Mouse (Mus musculus) c-Kit-positive CD71-positive TER-119-positive erythroid progenitor cells, embryonic 14.5 days (primary cell): ENCODE data around the gene Vamp2.

Experiments used
- DNase-seq: peaks from one replicate; pipeline ENCODE4 v3.0.0-alpha.2; 2013; ENCODE audit warnings: low spot score

Vamp2 gene

GRCm38 (mm10) chr11:69088103-69088855 lies at the start of gene Vamp2:
Gene Vamp2 (plus strand): TSS chr11:69088490.
- no peak for DNase-seq

DNA sequence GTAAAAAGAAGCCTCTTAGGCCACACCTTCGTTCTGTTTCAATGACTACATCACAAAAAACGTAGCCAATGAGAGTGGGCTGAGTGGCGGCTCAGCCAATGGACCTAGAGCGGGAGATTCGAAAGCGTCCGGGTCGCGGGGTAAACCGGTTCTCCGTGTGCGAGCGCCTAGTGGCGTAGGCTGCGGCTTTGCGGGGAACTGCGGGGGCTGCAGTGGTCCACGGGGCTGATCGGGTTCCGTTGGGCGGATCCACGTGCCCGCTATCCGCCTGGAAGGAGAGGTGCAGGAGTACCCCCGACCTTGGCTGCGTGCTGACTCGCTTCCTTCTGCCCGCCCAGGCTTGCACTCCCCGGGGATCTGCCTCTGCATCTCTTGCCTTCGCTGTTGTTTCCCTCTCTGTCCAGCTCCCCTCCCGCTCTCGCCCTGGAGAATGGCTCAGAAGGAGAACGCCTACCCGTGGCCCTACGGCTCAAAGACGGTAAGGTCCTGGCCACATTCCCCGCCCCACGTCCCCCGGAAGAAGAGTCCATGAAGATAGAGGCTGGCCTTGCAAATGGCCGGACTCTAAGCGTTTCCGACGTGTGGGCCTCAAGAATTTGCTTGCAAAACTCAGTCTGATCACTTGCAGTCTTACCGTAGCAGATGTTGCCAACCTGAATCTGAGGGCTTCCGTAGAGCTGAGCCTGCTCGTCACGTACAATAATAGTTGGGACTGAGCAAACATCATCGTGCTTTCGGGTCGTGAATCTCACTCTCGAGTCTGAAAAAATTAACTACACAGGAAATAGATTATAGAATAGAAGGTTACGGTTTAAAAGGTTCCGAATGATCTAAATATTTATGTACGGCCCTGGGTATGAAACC lies 42.5 kb upstream of the Vamp2 start, which contains the start of gene Aurkb:
TSS of gene Aurkb (plus strand) at position 117 of the 864 bp plus-strand sequence.
- DNase-seq, result peak; percentile 94

DNA sequence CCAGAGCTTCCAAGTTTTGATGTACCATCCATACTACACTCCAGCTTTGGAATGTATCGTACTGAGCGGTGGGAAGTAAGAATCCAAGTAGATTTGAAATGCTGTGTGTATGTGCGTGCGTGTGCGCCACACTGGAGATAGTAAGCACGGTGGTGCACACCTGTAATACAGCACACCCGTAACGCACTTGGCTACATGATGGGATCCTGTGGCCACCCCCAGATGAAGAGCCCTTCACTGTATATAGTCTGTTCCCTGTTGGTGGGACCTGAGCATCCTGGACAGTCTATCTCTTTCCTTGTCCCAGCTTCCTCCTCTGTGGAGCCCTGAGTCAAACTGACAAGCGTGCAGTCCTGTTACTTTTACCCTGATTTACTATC lies 41.9 kb upstream of the Vamp2 start:
- DNase-seq, result no peak

GRCm38 (mm10) chr11:69047592-69047991 lies 40.7 kb upstream of the Vamp2 start:
- no peak for DNase-seq

DNA sequence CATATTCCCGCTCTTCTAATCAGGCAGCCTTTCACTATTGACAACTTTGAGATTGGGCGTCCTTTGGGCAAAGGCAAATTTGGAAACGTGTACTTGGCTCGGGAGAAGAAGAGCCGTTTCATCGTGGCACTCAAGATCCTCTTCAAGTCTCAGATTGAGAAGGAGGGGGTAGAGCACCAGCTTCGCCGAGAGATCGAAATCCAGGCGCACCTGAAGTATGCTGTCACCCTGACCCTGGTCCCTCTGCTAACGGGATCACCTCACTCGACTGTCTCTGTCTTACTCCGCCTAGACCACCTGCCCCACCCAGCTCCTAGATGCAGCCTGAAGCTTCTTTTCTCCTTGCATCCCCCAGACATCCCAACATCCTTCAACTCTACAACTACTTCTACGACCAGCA lies 40.1 kb upstream of the Vamp2 start:
- no peak for DNase-seq

- no peak for DNase-seq
Measured at GRCm38 (mm10) chr11:69050748-69051147, 37.5 kb upstream of the Vamp2 start.

GRCm38 (mm10) chr11:69051771-69052170 lies 36.5 kb upstream of the Vamp2 start:
- no peak for DNase-seq

- DNase-seq, result no peak
Measured at GRCm38 (mm10) chr11:69052824-69053421, 35.4 kb upstream of the Vamp2 start.

DNA sequence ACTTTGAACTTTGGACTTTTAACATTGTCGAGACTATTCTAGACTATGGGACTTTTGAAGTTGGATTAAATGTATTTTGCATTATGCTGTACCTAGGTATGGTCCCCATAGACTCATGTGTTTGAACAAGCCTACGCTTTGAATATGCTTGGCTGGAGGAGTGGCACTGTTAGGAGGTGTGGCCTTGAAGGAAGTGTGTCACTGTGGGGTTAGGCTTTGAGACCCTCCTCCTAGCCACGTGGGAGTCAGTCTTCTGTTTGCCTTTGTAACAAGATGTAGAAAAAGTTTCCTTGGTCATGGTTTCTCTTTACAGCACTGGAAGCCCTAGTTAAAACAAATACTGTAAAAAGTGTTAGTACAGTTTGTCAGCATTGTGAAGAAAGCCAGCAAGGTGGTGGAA lies 34.4 kb upstream of the Vamp2 start:
- no peak for DNase-seq

GRCm38 (mm10) chr11:69058265-69058664 lies 30.0 kb upstream of the Vamp2 start:
- no peak for DNase-seq

GRCm38 (mm10) chr11:69058729-69059356 lies 29.4 kb upstream of the Vamp2 start:
- no peak for DNase-seq

GRCm38 (mm10) chr11:69059357-69059974 lies 28.8 kb upstream of the Vamp2 start, which contains the start of gene Borcs6:
Gene Borcs6 (plus strand): TSS chr11:69059717.
- peak; percentile 94 for DNase-seq

DNA sequence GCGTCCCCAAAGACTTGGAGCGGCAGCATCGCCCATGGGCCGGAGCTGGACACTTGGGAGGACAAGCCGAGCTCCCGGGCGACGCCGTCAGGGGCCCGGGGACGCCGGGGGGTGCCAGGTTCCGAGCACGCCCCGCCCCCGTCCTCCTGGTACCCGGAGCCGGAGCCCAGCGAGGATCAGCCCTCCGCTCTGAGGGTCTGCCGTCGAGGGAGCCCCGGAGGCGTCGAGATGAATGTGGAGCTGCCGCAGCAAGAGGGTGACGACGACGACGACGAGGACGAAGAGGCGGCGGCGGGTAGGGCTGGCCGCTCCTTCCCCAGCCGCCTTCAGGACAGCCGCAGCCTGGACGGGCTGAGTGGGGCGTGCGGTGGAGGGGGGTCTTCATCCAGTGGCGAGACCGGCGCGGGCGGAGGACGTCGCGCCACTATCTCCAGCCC lies 28.3 kb upstream of the Vamp2 start:
- DNase-seq, result no peak

DNA sequence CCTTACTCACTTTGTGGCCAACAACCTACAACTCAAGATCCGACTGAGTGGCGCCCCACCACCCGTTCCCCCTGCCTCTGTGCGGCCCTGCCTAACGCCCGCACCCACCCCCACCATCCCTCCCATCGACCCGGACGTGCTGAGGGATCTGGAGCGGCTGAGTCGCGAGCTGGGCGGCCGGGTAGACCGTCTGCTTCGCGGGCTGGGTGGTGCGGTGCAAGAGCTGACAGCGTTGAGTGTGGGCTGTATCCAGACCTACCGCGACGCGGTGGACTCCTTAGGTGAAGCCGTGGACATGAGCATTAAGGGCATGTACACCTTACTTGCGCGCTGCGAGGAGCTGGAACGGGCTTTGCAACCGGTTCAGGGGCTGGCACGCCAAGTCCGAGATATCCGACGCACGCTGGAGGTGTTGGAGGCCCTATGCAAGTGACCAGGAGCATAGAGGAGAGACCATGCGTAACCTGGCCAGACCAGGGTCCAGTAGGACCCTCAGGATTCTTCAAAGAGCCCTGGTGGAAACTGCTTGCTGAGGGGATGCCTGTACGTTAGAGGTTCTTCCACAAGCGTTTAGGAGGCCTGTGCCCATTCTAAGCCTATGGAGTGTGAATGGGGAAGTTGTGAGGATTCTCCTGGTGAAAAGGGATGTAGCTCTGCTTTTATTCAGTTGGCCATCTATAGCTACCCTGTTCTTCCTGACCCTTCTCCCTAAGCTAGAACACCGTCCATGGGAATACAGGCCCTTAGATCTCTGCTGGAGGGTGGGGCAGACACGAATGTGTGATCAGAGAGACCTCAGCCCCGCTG lies 27.6 kb upstream of the Vamp2 start:
- no peak for DNase-seq

GRCm38 (mm10) chr11:69061255-69061912 lies 26.9 kb upstream of the Vamp2 start:
- DNase-seq, result no peak

GRCm38 (mm10) chr11:69062194-69062760 lies 26.0 kb upstream of the Vamp2 start:
- DNase-seq, result peak; percentile 76

DNA sequence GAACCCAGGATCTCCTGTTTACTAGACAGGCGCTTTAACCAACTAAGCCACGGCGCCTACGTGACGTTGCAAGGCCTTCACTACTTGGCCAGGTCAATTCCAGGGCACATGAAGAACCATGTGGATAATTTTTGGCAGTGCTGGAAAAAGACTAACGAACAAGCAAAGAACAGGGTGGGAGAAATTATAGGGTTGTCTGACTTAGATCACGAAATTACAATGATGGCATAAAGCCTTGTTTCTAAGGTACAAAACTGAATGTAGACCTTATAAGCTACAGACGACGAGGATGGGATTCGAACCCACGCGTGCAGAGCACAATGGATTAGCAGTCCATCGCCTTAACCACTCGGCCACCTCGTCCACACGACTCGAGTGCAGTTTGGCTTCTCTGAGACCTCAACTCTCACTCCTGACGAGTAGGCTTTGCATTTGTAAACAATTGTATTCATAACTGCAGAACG lies 25.5 kb upstream of the Vamp2 start:
- DNase-seq, result peak; percentile 94

GRCm38 (mm10) chr11:69063413-69064201 lies 24.7 kb upstream of the Vamp2 start:
- peak; percentile 73 for DNase-seq
